Mouse (Mus musculus): ENCODE data around the gene Armc2. TPM values are rescaled to one million over a fixed set of nuclear protein-coding genes. Genes with fewer than 3 reads are reported as not detected.

Gene Armc2
- polyA plus RNA-seq, 1 experiment from 2014 or later = 2.5 TPM

DNA sequence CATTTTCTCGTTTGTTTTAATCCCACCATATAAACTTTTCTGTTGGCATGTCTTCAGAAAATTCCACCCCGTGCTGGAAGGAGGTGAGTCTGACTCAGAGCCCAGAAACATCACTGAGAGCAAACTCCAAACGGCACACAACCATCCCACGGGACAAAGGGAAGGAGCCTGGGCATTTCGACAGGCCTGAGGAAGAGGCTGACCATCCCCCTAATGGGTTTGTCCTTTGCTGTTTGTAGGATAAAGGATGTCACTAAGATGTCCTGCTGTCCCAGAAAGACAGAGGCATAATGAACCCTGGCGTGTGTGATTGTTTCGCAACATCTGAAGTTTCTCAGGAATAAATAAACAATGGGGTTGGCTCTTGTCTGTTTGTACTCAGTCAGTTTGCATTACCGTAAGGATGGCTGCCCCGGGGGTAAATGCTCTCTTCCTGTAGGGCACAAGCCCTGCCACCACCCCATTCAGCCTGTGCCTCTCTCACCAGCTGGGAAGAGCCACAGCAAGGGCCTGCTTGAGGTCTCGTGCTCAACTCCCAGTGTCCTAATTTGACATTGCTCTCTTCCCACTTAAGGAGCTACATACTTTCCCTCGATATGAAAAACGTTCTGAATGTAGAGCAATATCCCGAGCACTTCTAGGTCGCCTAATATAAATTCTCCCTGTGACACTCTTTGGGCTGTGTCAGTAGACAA lies 26.7 kb downstream of the Armc2 start:
- no peak overlapping the region for H3K4me2 ChIP-seq (ENCODE audit: low read depth, low read length)
- peaks cover 31% of the 10 kb centered on the region for H3K4me1 ChIP-seq (ENCODE audit: control insufficient read depth, insufficient read depth, low read length)
- peak overlapping the region; percentile 13 for H3K27ac ChIP-seq (ENCODE audit: low read length)
- H3K9ac ChIP-seq (ENCODE audit: low read length) = 0 out of 2 replicates have a peak overlapping the region, but pooled peaks have one; percentile 1
- ATAC-seq (replicated peaks; ENCODE audit: extremely low read depth, insufficient read depth, low FRiP score) = peak; percentile 30; the same call in 1 of the 2 replicates
- H3K27me3 ChIP-seq (ENCODE audit: control insufficient read depth, insufficient read depth, low read length) = no peaks in the 10 kb centered on the region
- no peaks in the 10 kb centered on the region for H3K9me3 ChIP-seq (replicated peaks; ENCODE audit: control insufficient read depth, low read length)
- H3K4me3 ChIP-seq (ENCODE audit: low read length) = no peak overlapping the region
- 35% methylated on average over 14 of the region's 14 CpGs for WGBS
- H3K36me3 ChIP-seq (ENCODE audit: control insufficient read depth, insufficient read depth) = no peaks in the 10 kb centered on the region

DNA sequence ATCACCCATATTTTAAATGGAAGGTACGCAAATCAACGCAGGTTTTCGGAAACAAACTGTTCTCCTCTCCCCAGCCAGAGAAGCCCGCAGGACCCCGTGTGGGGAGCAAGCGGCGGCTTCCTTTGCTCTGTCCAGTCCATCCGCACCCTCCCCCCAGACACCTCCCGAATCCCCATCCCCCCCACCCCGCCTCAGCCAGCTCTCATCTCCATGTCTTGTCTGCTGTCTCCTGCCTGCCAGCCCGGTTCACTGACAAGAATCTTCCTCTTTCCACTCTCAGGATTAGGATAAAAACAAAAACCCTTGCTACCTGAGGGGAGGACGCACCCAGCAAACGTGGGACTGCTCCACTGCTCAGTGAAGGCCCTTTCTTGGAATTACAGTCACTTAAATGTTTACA lies 27.3 kb downstream of the Armc2 start:
- H3K4me3 ChIP-seq (ENCODE audit: low read length) = no peak overlapping the region
- H3K4me1 ChIP-seq (ENCODE audit: control insufficient read depth, insufficient read depth, low read length) = peaks cover 25% of the 10 kb centered on the region
- no peaks in the 10 kb centered on the region for H3K27me3 ChIP-seq (ENCODE audit: control insufficient read depth, insufficient read depth, low read length)
- WGBS = 45% methylated on average over 13 of the region's 13 CpGs
- H3K4me2 ChIP-seq (ENCODE audit: low read depth, low read length) = no peak overlapping the region
- no peaks in the 10 kb centered on the region for H3K36me3 ChIP-seq (ENCODE audit: control insufficient read depth, insufficient read depth)
- no peaks in the 10 kb centered on the region for H3K9me3 ChIP-seq (replicated peaks; ENCODE audit: control insufficient read depth, low read length)
- no peak overlapping the region for H3K27ac ChIP-seq (ENCODE audit: low read length)
- H3K9ac ChIP-seq (ENCODE audit: low read length) = no peak overlapping the region
- ATAC-seq (replicated peaks; ENCODE audit: extremely low read depth, insufficient read depth, low FRiP score) = no peak

DNA sequence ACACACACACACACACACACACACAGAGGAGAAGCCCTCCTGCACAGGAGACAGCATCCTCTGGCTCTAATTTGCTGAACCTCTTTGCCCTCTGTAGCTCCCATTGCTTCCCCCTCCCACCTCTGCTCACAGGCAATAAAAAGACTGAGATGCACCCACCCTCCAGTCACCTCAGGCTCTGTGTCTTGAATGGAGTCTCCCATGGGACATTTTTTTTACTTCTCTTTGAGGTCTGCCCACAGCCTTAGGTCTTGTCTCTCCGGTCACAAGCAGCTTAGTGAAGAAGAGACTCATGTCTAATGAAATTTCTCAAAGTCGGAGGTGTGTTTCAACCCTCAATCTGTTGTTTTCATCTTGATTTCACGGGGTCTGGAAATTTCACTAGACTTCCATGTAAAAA lies 29.3 kb downstream of the Armc2 start:
- Histone ChIP-seq H3K27ac (ENCODE audit: low read length) (no peak overlapping the region), H3K9ac (ENCODE audit: low read length) (no peak overlapping the region), H3K4me3 (ENCODE audit: low read length) (no peak overlapping the region), H3K4me1 (ENCODE audit: control insufficient read depth, insufficient read depth, low read length) (peaks cover 11% of the 10 kb centered on the region; the same call in 1 of the 2 replicates), H3K27me3 (ENCODE audit: control insufficient read depth, insufficient read depth, low read length) (no peaks in the 10 kb centered on the region), H3K36me3 (ENCODE audit: control insufficient read depth, insufficient read depth) (no peaks in the 10 kb centered on the region), H3K4me2 (ENCODE audit: low read depth, low read length) (no peak overlapping the region), H3K9me3 (replicated peaks; ENCODE audit: control insufficient read depth, low read length) (no peaks in the 10 kb centered on the region)
- ATAC-seq (replicated peaks; ENCODE audit: extremely low read depth, insufficient read depth, low FRiP score) = no peak
- 90% methylated on average over 3 of the region's 3 CpGs for WGBS

DNA sequence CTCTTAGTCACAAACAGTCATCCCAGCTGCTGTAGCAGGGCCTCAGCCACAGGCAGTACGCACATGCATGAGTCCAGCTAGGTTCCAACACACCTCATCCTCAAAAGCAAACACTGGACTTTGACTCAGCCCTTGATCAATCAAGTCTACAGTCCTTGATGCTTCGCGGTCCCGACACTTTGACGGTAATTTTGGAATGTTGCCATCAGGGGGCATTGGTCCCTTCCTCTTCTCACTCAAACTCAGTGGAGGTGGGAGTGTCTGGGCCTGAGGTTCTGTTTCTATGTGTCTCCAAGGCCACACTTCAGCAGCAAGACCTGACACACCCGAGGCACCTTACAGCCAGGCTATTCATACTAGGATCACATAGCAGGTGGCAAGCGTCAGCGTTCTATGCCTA lies 32.1 kb downstream of the Armc2 start:
- no peak overlapping the region for H3K4me3 ChIP-seq (ENCODE audit: low read length)
- H3K27me3 ChIP-seq (ENCODE audit: control insufficient read depth, insufficient read depth, low read length) = no peaks in the 10 kb centered on the region
- 82% methylated on average over 8 of the region's 8 CpGs for WGBS
- H3K27ac ChIP-seq (ENCODE audit: low read length) = no peak overlapping the region
- no peak overlapping the region for H3K9ac ChIP-seq (ENCODE audit: low read length)
- no peak for ATAC-seq (replicated peaks; ENCODE audit: extremely low read depth, insufficient read depth, low FRiP score)
- H3K36me3 ChIP-seq (ENCODE audit: control insufficient read depth, insufficient read depth) = no peaks in the 10 kb centered on the region
- H3K4me1 ChIP-seq (ENCODE audit: control insufficient read depth, insufficient read depth, low read length) = peaks cover 4% of the 10 kb centered on the region; the same call in 1 of the 2 replicates
- H3K9me3 ChIP-seq (replicated peaks; ENCODE audit: control insufficient read depth, low read length) = no peaks in the 10 kb centered on the region
- H3K4me2 ChIP-seq (ENCODE audit: low read depth, low read length) = no peak overlapping the region

DNA sequence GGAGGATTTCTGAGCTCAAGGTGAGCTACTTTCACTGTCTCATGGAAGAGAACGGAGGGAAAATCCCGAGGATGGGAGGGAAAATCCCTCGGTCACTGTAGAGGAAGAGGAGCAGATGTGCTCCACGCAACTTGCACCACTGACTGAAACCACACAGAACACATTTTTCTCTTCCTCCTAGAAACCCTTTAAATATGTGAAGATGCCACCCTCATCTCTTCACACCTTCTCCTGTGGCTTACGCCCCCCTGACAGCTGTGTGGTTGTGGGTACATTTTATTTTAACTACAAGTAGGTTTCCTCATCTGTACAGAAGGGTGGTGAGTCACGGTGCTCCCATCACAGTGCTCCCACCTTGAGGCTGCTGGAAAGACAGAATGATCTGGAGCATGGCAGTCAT lies 34.0 kb downstream of the Armc2 start:
- 87% methylated on average over 6 of the region's 6 CpGs for WGBS

DNA sequence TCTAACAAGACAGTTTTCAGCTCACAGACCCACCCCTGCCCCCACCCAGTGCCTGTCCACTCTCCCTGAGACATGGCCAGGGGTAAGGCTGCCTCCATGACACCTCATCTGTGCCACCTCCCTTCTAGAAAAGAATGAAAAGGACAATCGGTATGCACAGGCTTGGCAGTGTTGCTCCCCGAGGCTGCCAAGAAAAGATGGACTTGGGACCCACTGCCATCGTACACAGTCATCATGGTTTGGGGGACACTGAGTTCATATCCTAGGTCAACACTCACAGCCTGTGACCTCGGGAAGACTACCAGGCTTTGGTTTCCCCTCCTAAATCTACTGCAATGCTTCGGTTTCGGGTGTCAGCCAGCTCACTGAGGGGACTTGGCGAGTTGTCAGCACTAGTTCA lies 35.4 kb downstream of the Armc2 start:
- Histone ChIP-seq H3K27ac (ENCODE audit: low read length) (0 out of 2 replicates have a peak overlapping the region, but pooled peaks have one; percentile 10), H3K4me2 (ENCODE audit: low read depth, low read length) (no peak overlapping the region), H3K27me3 (ENCODE audit: control insufficient read depth, insufficient read depth, low read length) (no peaks in the 10 kb centered on the region), H3K9me3 (replicated peaks; ENCODE audit: control insufficient read depth, low read length) (no peaks in the 10 kb centered on the region), H3K4me3 (ENCODE audit: low read length) (no peak overlapping the region), H3K4me1 (ENCODE audit: control insufficient read depth, insufficient read depth, low read length) (peaks cover 4% of the 10 kb centered on the region; the same call in 1 of the 2 replicates), H3K36me3 (ENCODE audit: control insufficient read depth, insufficient read depth) (no peaks in the 10 kb centered on the region), H3K9ac (ENCODE audit: low read length) (no peak overlapping the region)
- 55% methylated on average over 7 of the region's 7 CpGs for WGBS
- ATAC-seq (replicated peaks; ENCODE audit: extremely low read depth, insufficient read depth, low FRiP score) = no peak

More for the DNA sequence above, 34.0 kb downstream of the Armc2 start:
- no peak overlapping the region for H3K4me3 ChIP-seq (ENCODE audit: low read length)
- H3K36me3 ChIP-seq (ENCODE audit: control insufficient read depth, insufficient read depth) = no peaks in the 10 kb centered on the region
- no peaks in the 10 kb centered on the region for H3K27me3 ChIP-seq (ENCODE audit: control insufficient read depth, insufficient read depth, low read length)
- H3K9ac ChIP-seq (ENCODE audit: low read length) = no peak overlapping the region
- H3K9me3 ChIP-seq (replicated peaks; ENCODE audit: control insufficient read depth, low read length) = no peaks in the 10 kb centered on the region
- peaks cover 4% of the 10 kb centered on the region; the same call in 1 of the 2 replicates for H3K4me1 ChIP-seq (ENCODE audit: control insufficient read depth, insufficient read depth, low read length)
- H3K27ac ChIP-seq (ENCODE audit: low read length) = no peak overlapping the region
- H3K4me2 ChIP-seq (ENCODE audit: low read depth, low read length) = no peak overlapping the region
- ATAC-seq (replicated peaks; ENCODE audit: extremely low read depth, insufficient read depth, low FRiP score) = no peak

DNA sequence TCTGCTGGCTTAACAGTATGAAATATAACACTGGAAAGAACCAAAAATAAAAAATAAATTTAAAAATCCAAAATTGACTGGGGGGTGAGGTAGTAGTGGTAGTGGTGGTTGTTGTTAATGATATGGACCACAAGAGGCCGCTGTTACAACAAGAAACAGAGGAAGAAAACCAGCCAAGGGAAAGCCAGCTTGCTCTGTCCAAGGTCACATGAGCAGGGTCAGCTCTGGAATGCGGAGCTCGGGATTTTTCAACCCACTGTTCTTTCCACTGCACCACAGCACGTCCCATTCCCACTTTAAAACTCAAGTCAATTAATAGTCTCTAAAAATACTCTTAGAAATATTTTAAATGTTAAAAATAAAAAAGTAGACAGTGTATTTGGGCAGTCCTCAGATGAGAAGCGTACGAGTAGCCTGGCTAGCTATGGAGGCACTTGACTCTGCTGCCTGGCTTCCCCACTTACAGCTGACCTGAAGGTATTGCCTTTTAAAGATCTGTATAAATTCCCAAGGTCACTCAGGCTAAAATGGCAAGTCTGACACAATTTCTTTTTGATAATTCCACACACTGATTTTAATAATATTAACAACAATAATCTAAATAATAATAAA lies 37.4 kb downstream of the Armc2 start:
- Histone ChIP-seq H3K27me3 (ENCODE audit: control insufficient read depth, insufficient read depth, low read length) (no peaks in the 10 kb centered on the region), H3K9ac (ENCODE audit: low read length) (no peak overlapping the region), H3K36me3 (ENCODE audit: control insufficient read depth, insufficient read depth) (no peaks in the 10 kb centered on the region), H3K4me1 (ENCODE audit: control insufficient read depth, insufficient read depth, low read length) (peaks cover 4% of the 10 kb centered on the region; the same call in 1 of the 2 replicates), H3K4me3 (ENCODE audit: low read length) (no peak overlapping the region), H3K27ac (ENCODE audit: low read length) (peak overlapping the region; percentile 30), H3K9me3 (replicated peaks; ENCODE audit: control insufficient read depth, low read length) (no peaks in the 10 kb centered on the region), H3K4me2 (ENCODE audit: low read depth, low read length) (peak overlapping the region; percentile 5; the same call in 1 of the 2 replicates)
- WGBS = 19% methylated on average over 6 of the region's 6 CpGs
- ATAC-seq (replicated peaks; ENCODE audit: extremely low read depth, insufficient read depth, low FRiP score) = peak; percentile 82

DNA sequence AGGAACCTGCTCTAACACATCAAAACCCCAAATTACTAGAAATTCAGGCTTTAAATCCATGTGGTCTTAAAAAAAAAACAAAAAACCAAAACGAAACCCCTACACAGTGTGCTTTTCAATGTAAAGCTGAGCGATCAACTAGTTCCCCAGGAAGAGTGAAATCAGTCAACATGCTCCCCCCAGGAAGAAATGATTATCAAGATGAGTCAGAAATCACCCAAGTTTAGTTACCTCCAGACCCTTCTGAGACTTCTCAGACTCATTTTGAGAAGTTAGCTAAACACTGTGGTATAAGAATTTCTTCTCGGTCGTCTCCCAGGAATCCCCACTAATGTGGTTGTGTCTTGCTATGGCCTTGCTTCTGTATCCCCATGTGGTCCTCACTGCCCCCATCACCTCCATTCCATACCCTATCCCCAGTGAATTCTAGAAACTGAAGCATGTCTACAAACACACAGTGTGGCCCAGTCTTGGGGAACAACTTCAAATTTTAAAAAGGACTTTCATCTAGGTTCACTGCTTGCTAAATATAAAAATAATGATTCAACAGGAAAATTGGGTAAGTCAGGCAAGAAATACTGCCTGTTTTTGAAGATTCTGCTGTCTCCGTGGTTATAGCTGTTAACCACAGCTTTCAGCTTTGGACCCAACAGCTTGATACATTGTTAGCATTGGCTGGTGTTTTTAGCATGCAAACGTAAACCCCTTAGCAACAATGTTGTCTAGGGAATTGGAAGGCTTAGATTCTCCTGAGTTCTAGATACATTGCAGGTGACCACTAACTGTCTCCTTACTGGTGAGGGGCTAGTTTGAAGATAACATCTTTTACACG lies 39.6 kb downstream of the Armc2 start:
- Histone ChIP-seq H3K4me1 (ENCODE audit: control insufficient read depth, insufficient read depth, low read length) (peaks cover 4% of the 10 kb centered on the region; the same call in 1 of the 2 replicates), H3K27ac (ENCODE audit: low read length) (no peak overlapping the region), H3K36me3 (ENCODE audit: control insufficient read depth, insufficient read depth) (no peaks in the 10 kb centered on the region), H3K9me3 (replicated peaks; ENCODE audit: control insufficient read depth, low read length) (no peaks in the 10 kb centered on the region), H3K4me3 (ENCODE audit: low read length) (no peak overlapping the region), H3K9ac (ENCODE audit: low read length) (no peak overlapping the region), H3K27me3 (ENCODE audit: control insufficient read depth, insufficient read depth, low read length) (no peaks in the 10 kb centered on the region), H3K4me2 (ENCODE audit: low read depth, low read length) (no peak overlapping the region)
- no peak for ATAC-seq (replicated peaks; ENCODE audit: extremely low read depth, insufficient read depth, low FRiP score)
- WGBS = 70% methylated on average over 7 of the region's 7 CpGs

All from heart, embryonic 16.5 days (tissue).